Mouse (Mus musculus): Measurements from ENCODE around the gene Fbxw20.

GRCm38 (mm10) chr9:109234654-109235053 is at the start of gene Fbxw20:
- TF ChIP-seq CTCF (IDR thresholded peaks at IDR 0.05), result no peak
- no peak for TF ChIP-seq EP300 (IDR thresholded peaks at IDR 0.05; ENCODE audit: insufficient read depth, low read depth, low read length)
- no peak for TF ChIP-seq POLR2A (IDR thresholded peaks at IDR 0.05; ENCODE audit: insufficient read depth, low read depth, low read length)
